Mouse (Mus musculus) embryonic fibroblast, embryonic 13.5 days (primary cell): ENCODE results near the gene Ccdc187. TPM values are rescaled to one million over a fixed set of nuclear protein-coding genes. Genes with fewer than 3 reads are reported as not detected.

Source experiments
- H3K27ac ChIP-seq: 2 replicates; pipeline ENCODE4 v1.5.1; 2012; ENCODE audit warnings: low read length, control low read depth, inconsistent platforms; ENCODE audit not compliant: insufficient read depth
- H3K4me1 ChIP-seq: 2 replicates; pipeline ENCODE4 v1.6.1; 2011; ENCODE audit warnings: low read length; ENCODE audit not compliant: control insufficient read depth, insufficient read depth
- H3K4me3 ChIP-seq: 2 replicates; pipeline ENCODE4 v1.5.1; 2011; ENCODE audit warnings: mild to moderate bottlenecking, control low read depth, low read length; ENCODE audit not compliant: insufficient read depth
- CTCF ChIP-seq: IDR thresholded peaks from 2 replicates; pipeline ENCODE4 v1.5.1; 2011; ENCODE audit warnings: mild to moderate bottlenecking, control low read depth, low read length, moderate library complexity, borderline replicate concordance; ENCODE audit not compliant: insufficient read depth
- POLR2A ChIP-seq: IDR thresholded peaks from 2 replicates; pipeline ENCODE4 v1.6.1; 2011; ENCODE audit warnings: low read depth, mild to moderate bottlenecking, control low read depth, low read length, moderate library complexity
- polyA plus RNA-seq: library from polyadenylated mRNA; stranded (reverse); fragments of >200 nt; gene quantifications from 2 replicates; pipeline ENCODE4 v1.2.4, GENCODE M21; 2011; ENCODE audit warnings: low read depth; ENCODE audit not compliant: missing spikeins, insufficient read length

The Ccdc187 gene
- polyA plus RNA-seq, 1 experiment, result not detected

GRCm38 (mm10) chr2:26325386-26326181 is 31.2 kb upstream of the Ccdc187 start:
- no peak overlapping the region for H3K27ac ChIP-seq
- TF ChIP-seq CTCF (peak; percentile 94), POLR2A (no peak)
- H3K4me1 ChIP-seq, result no peaks in the 10 kb centered on the region; the same call in 1 of the 2 replicates
- no peak overlapping the region for H3K4me3 ChIP-seq

GRCm38 (mm10) chr2:26324917-26325316 is 30.6 kb upstream of the Ccdc187 start:
- no peak overlapping the region for H3K27ac ChIP-seq
- peak; percentile 19; the same call in 1 of the 2 replicates for TF ChIP-seq CTCF
- TF ChIP-seq POLR2A, result no peak
- no peaks in the 10 kb centered on the region; the same call in 1 of the 2 replicates for H3K4me1 ChIP-seq
- H3K4me3 ChIP-seq, result no peak overlapping the region

- Histone ChIP-seq H3K27ac (no peak overlapping the region), H3K4me3 (no peak overlapping the region), H3K4me1 (no peaks in the 10 kb centered on the region)
- TF ChIP-seq POLR2A, result no peak
- TF ChIP-seq CTCF, result no peak
These were observed 29.4 kb upstream of the Ccdc187 start for GRCm38 (mm10) chr2:26323589-26324325.

- no peak for TF ChIP-seq POLR2A
- TF ChIP-seq CTCF, result no peak
- Histone ChIP-seq H3K27ac (no peak overlapping the region), H3K4me3 (no peak overlapping the region), H3K4me1 (0 out of 2 replicates have a peak, but pooled peaks cover 4% of the 10 kb centered on the region)
These were observed 26.2 kb upstream of the Ccdc187 start for GRCm38 (mm10) chr2:26320245-26321185.

GRCm38 (mm10) chr2:26319519-26320244 is 25.3 kb upstream of the Ccdc187 start:
- H3K27ac ChIP-seq, result no peak overlapping the region
- TF ChIP-seq POLR2A, result no peak
- TF ChIP-seq CTCF, result no peak
- no peak overlapping the region for H3K4me3 ChIP-seq
- H3K4me1 ChIP-seq, result peaks cover 5% of the 10 kb centered on the region; the same call in 1 of the 2 replicates

GRCm38 (mm10) chr2:26319109-26319508 is 24.8 kb upstream of the Ccdc187 start:
- Histone ChIP-seq H3K27ac (no peak overlapping the region), H3K4me1 (peaks cover 8% of the 10 kb centered on the region; the same call in 1 of the 2 replicates), H3K4me3 (no peak overlapping the region)
- TF ChIP-seq CTCF (no peak), POLR2A (no peak)

GRCm38 (mm10) chr2:26317991-26318672 is 23.8 kb upstream of the Ccdc187 start:
- Histone ChIP-seq H3K4me1 (peaks cover 8% of the 10 kb centered on the region; the same call in 1 of the 2 replicates), H3K27ac (no peak overlapping the region), H3K4me3 (no peak overlapping the region)
- no peak for TF ChIP-seq POLR2A
- TF ChIP-seq CTCF, result no peak

- Histone ChIP-seq H3K27ac (no peak overlapping the region), H3K4me1 (peaks cover 8% of the 10 kb centered on the region; the same call in 1 of the 2 replicates), H3K4me3 (no peak overlapping the region)
- TF ChIP-seq CTCF (no peak), POLR2A (no peak)
These were observed 23.0 kb upstream of the Ccdc187 start for GRCm38 (mm10) chr2:26317371-26317770.
